Mouse (Mus musculus) bone marrow macrophage, adult 2 months (primary cell): ENCODE results near the gene Pde4a. TPM values are rescaled to one million over a fixed set of nuclear protein-coding genes. Genes with fewer than 3 reads are reported as not detected.

Experiments used
- H3K27ac ChIP-seq: 2 replicates; pipeline ENCODE4 v1.5.1; 2012; ENCODE audit warnings: low read depth, low read length; ENCODE audit not compliant: insufficient read depth
- H3K4me1 ChIP-seq: 2 replicates; pipeline ENCODE4 v1.6.1; 2012; ENCODE audit warnings: low read length; ENCODE audit not compliant: control insufficient read depth, insufficient read depth
- H3K4me3 ChIP-seq: 2 replicates; pipeline ENCODE4 v1.5.1; 2012; ENCODE audit warnings: mild to moderate bottlenecking, low read length, moderate library complexity; ENCODE audit not compliant: insufficient read depth
- CTCF ChIP-seq: IDR thresholded peaks from 2 replicates; pipeline ENCODE4 v1.5.1; 2012; ENCODE audit warnings: low read depth, mild to moderate bottlenecking, low read length, moderate library complexity
- POLR2A ChIP-seq: IDR thresholded peaks from 2 replicates; pipeline ENCODE4 v1.6.1; 2012; ENCODE audit warnings: mild to moderate bottlenecking, low read depth, low read length, borderline replicate concordance
- polyA plus RNA-seq: library from polyadenylated mRNA; stranded (reverse); fragments of >200 nt; gene quantifications from 2 replicates; pipeline ENCODE4 v1.2.4, GENCODE M21; 2012; ENCODE audit not compliant: missing spikeins, insufficient read depth, insufficient read length

Pde4a gene
- polyA plus RNA-seq, 1 experiment, result 14.2 TPM

DNA sequence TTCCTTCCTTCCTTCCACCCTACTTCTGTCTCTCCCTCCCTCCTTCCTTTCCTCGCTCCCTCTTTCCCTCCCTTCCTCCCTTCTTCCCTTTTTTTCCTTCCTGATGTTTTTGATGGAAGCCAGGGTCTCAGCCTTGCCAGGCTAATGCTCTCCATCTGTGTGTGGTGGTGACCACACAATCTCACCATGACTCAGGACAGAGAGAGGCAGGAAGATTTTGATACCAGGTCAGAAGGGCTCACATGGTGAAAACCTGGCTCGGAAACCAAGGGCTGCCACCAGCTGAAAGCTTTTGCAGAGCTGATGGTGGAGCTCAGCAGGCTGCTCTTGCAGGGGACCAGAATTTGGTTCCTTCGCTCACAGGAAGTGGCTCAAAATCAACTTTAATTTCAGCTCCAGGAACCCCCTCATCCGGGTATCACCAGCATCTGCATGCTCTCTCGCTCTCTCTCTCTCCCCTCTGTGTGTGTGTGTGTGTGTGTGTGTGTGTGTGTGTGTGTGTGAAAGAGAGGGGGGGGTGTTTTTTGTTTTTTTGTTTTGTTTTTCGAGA, 95.1 kb downstream of the Pde4a start:
- Histone ChIP-seq H3K27ac (no peak overlapping the region), H3K4me1 (peaks cover 29% of the 10 kb centered on the region), H3K4me3 (no peak overlapping the region)
- no peak for TF ChIP-seq POLR2A
- TF ChIP-seq CTCF, result no peak

DNA sequence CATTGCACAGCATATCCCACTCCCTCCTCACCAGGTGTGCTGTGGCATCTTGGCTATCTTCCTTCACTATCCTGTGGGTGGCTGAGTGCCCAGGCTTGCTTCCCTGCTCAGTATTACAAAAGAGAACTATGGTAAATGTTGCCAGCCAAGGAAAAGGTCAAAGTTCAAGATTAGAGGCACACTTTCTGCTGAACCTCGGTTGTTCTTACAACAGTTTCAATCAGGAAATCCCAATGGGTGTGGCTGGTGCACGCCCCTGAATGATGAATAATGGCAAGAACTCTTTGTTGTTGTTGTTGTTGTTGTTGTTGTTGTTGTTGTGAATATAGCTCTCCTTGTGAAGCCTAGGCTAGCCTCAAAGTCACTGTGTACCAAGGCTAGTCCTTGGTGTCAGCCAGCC, 96.3 kb downstream of the Pde4a start:
- Histone ChIP-seq H3K4me3 (no peak overlapping the region), H3K27ac (0 out of 2 replicates have a peak overlapping the region, but pooled peaks have one; percentile 1), H3K4me1 (peaks cover 34% of the 10 kb centered on the region)
- TF ChIP-seq POLR2A (no peak), CTCF (no peak)

Other genes with a start within 250 kb of the Pde4a start
- gene Dnmt1, start 205.8 kb upstream of the Pde4a start, polyA plus RNA-seq, result 53.0 and 54.5 TPM in 2 replicates
- gene S1pr2, start 188.9 kb upstream of the Pde4a start, polyA plus RNA-seq, result 46.5 and 48.2 TPM in 2 replicates
- 52.7 and 61.3 TPM in 2 replicates for gene Mrpl4, start 163.0 kb upstream of the Pde4a start, polyA plus RNA-seq
- 67.4 and 79.0 TPM in 2 replicates for gene Icam1, start 149.7 kb upstream of the Pde4a start, polyA plus RNA-seq
- gene Icam4, start 136.3 kb upstream of the Pde4a start, polyA plus RNA-seq, result not detected in 2 replicates
- 0.31 TPM in 1 of 2 replicates, not detected in the other for gene Icam5, start 133.6 kb upstream of the Pde4a start, polyA plus RNA-seq
- gene Zglp1, start 98.6 kb upstream of the Pde4a start, polyA plus RNA-seq, result not detected in 2 replicates
- gene Gm49373, start 92.6 kb upstream of the Pde4a start, polyA plus RNA-seq, result not detected in 2 replicates
- gene Fdx1l, start 92.1 kb upstream of the Pde4a start, polyA plus RNA-seq, result 24.8 and 32.1 TPM in 2 replicates
- 0.56 and 1.3 TPM in 2 replicates for gene Gm38431, start 73.7 kb upstream of the Pde4a start, polyA plus RNA-seq
- gene Raver1, start 73.7 kb upstream of the Pde4a start, polyA plus RNA-seq, result 31.2 and 35.4 TPM in 2 replicates
- 46.3 and 47.1 TPM in 2 replicates for gene Tyk2, start 34.5 kb upstream of the Pde4a start, polyA plus RNA-seq
- 104 and 110 TPM in 2 replicates for gene Cdc37, start 15.7 kb upstream of the Pde4a start, polyA plus RNA-seq
- gene Keap1, start 73.6 kb downstream of the Pde4a start, polyA plus RNA-seq, result 34.9 and 36.4 TPM in 2 replicates
- not detected in 2 replicates for gene S1pr5, start 82.7 kb downstream of the Pde4a start, polyA plus RNA-seq
- 10.8 and 11.8 TPM in 2 replicates for gene Atg4d, start 99.6 kb downstream of the Pde4a start, polyA plus RNA-seq
- gene Kri1, start 122.3 kb downstream of the Pde4a start, polyA plus RNA-seq, result 26.4 and 28.6 TPM in 2 replicates
- gene Cdkn2d, start 125.7 kb downstream of the Pde4a start, polyA plus RNA-seq, result 33.1 and 33.7 TPM in 2 replicates
- not detected in 2 replicates for gene Ap1m2, start 146.6 kb downstream of the Pde4a start, polyA plus RNA-seq
- gene Slc44a2, start 155.0 kb downstream of the Pde4a start, polyA plus RNA-seq, result 48.8 and 55.0 TPM in 2 replicates
- gene Ilf3, start 202.2 kb downstream of the Pde4a start, polyA plus RNA-seq, result 33.3 and 42.9 TPM in 2 replicates
- gene Qtrt1, start 246.1 kb downstream of the Pde4a start, polyA plus RNA-seq, result 9.9 and 14.9 TPM in 2 replicates